Mouse (Mus musculus) intestine, embryonic 15.5 days (tissue): Measurements from ENCODE around the gene Cdkn2a. TPM values are rescaled to one million over a fixed set of nuclear protein-coding genes. Genes with fewer than 3 reads are reported as not detected.

ENCODE experiments used
- ATAC-seq: fragments of 200-750 bp; cut with Nextera tagmentation; 2 replicates; pipeline ENCODE4 v1.8.0; 2017; ENCODE audit warnings: moderate TSS enrichment, moderate library complexity
- H3K27ac ChIP-seq: fragments of 300-500 bp; sonication (generic); 2 replicates; pipeline ENCODE4 v1.5.1; 2015; ENCODE audit warnings: mild to moderate bottlenecking, inconsistent platforms
- H3K27me3 ChIP-seq: fragments of 300-500 bp; sonication (generic); replicated peaks from 2 replicates; pipeline ENCODE4 v1.6.1; 2015; ENCODE audit warnings: inconsistent platforms
- H3K36me3 ChIP-seq: fragments of 300-500 bp; sonication (generic); 2 replicates; pipeline ENCODE4 v1.6.1; 2015; ENCODE audit warnings: inconsistent platforms
- H3K4me1 ChIP-seq: fragments of 300-500 bp; sonication (generic); replicated peaks from 2 replicates; pipeline ENCODE4 v1.6.1; 2015; ENCODE audit warnings: inconsistent platforms
- H3K4me2 ChIP-seq: fragments of 300-500 bp; sonication (generic); replicated peaks from 2 replicates; pipeline ENCODE4 v1.6.1; 2015; ENCODE audit warnings: mild to moderate bottlenecking, inconsistent platforms
- H3K4me3 ChIP-seq: fragments of 300-500 bp; sonication (generic); replicated peaks from 2 replicates; pipeline ENCODE4 v1.5.1; 2015; ENCODE audit warnings: inconsistent platforms
- H3K9ac ChIP-seq: fragments of 300-500 bp; sonication (generic); 2 replicates; pipeline ENCODE4 v1.6.1; 2015; ENCODE audit warnings: inconsistent platforms
- H3K9me3 ChIP-seq: fragments of 300-500 bp; sonication (generic); 2 replicates; pipeline ENCODE4 v1.6.1; 2016; ENCODE audit warnings: inconsistent platforms
- WGBS: fragments of 180-500 bp; shearing (Covaris S2); methylation state at CpG from one replicate; pipeline ENCODE4 v1.1.7; 2015; 5-methylcytosine and 5-hydroxymethylcytosine counted together
- polyA plus RNA-seq: library from polyadenylated mRNA; unstranded; fragments of >200 nt; fragmentation: Nextera tagmentation; extraction: Ambion mirVana; gene quantifications from 2 replicates; pipeline ENCODE4 v1.2.1, GENCODE M21; 2015

Cdkn2a gene
- polyA plus RNA-seq, 1 experiment from 2014 or later: not detected

- no peaks in the 10 kb centered on the region for H3K36me3 ChIP-seq
- peaks cover 88% of the 10 kb centered on the region for H3K27me3 ChIP-seq
- H3K9me3 ChIP-seq: no peaks in the 10 kb centered on the region
- no peak overlapping the region for H3K4me2 ChIP-seq
- ATAC-seq: no peak
- no peak overlapping the region for H3K4me3 ChIP-seq
- WGBS: 2% methylated on average over 24 of the region's 24 CpGs
- no peak overlapping the region for H3K9ac ChIP-seq
- H3K4me1 ChIP-seq: no peaks in the 10 kb centered on the region
- no peak overlapping the region for H3K27ac ChIP-seq
Measured at GRCm38 (mm10) chr4:89274829-89275548, 19.5 kb downstream of the Cdkn2a start.

- no peak overlapping the region for H3K27ac ChIP-seq
- no peak overlapping the region for H3K4me3 ChIP-seq
- H3K4me2 ChIP-seq: no peak overlapping the region
- peaks cover 79% of the 10 kb centered on the region for H3K27me3 ChIP-seq
- no peaks in the 10 kb centered on the region for H3K36me3 ChIP-seq
- no peaks in the 10 kb centered on the region for H3K9me3 ChIP-seq
- no peak overlapping the region for H3K9ac ChIP-seq
- WGBS: 1% methylated on average over 14 of the region's 14 CpGs
- ATAC-seq: no peak
- no peaks in the 10 kb centered on the region for H3K4me1 ChIP-seq
Measured at GRCm38 (mm10) chr4:89274006-89274405, 20.4 kb downstream of the Cdkn2a start.

- Histone ChIP-seq H3K9ac (no peak overlapping the region), H3K4me1 (no peaks in the 10 kb centered on the region), H3K9me3 (no peaks in the 10 kb centered on the region), H3K4me2 (no peak overlapping the region), H3K27me3 (peaks cover 74% of the 10 kb centered on the region), H3K27ac (no peak overlapping the region), H3K36me3 (no peaks in the 10 kb centered on the region), H3K4me3 (no peak overlapping the region)
- peak; percentile 32; the same call in 1 of the 2 replicates for ATAC-seq
- 0% methylated on average over 9 of the region's 9 CpGs for WGBS
Measured at GRCm38 (mm10) chr4:89273585-89273984, 20.9 kb downstream of the Cdkn2a start.

- Histone ChIP-seq H3K9ac (no peak overlapping the region), H3K27ac (no peak overlapping the region), H3K4me2 (no peak overlapping the region), H3K27me3 (peaks cover 71% of the 10 kb centered on the region), H3K4me1 (no peaks in the 10 kb centered on the region), H3K4me3 (no peak overlapping the region), H3K36me3 (no peaks in the 10 kb centered on the region), H3K9me3 (no peaks in the 10 kb centered on the region)
- 0 out of 2 replicates have a peak, but pooled peaks have one; percentile 21 for ATAC-seq
- 2% methylated on average over 20 of the region's 20 CpGs for WGBS
Measured at GRCm38 (mm10) chr4:89272961-89273540, 21.4 kb downstream of the Cdkn2a start.

GRCm38 (mm10) chr4:89272101-89272718, 22.2 kb downstream of the Cdkn2a start:
- no peaks in the 10 kb centered on the region for H3K36me3 ChIP-seq
- H3K4me2 ChIP-seq: no peak overlapping the region
- H3K9ac ChIP-seq: no peak overlapping the region
- H3K9me3 ChIP-seq: no peaks in the 10 kb centered on the region
- 5% methylated on average over 18 of the region's 18 CpGs for WGBS
- ATAC-seq: no peak
- peaks cover 63% of the 10 kb centered on the region for H3K27me3 ChIP-seq
- no peaks in the 10 kb centered on the region for H3K4me1 ChIP-seq
- no peak overlapping the region for H3K4me3 ChIP-seq
- H3K27ac ChIP-seq: no peak overlapping the region

GRCm38 (mm10) chr4:89257768-89258167, 36.7 kb downstream of the Cdkn2a start:
- Histone ChIP-seq H3K4me1 (no peaks in the 10 kb centered on the region), H3K36me3 (no peaks in the 10 kb centered on the region), H3K27ac (no peak overlapping the region), H3K4me3 (no peak overlapping the region), H3K9me3 (no peaks in the 10 kb centered on the region), H3K4me2 (no peak overlapping the region), H3K9ac (no peak overlapping the region), H3K27me3 (no peaks in the 10 kb centered on the region)
- ATAC-seq: no peak
- 85% methylated on average over 1 of the region's 1 CpGs for WGBS

GRCm38 (mm10) chr4:89234446-89234845, 60.0 kb downstream of the Cdkn2a start:
- Histone ChIP-seq H3K4me2 (no peak overlapping the region), H3K27me3 (no peaks in the 10 kb centered on the region), H3K36me3 (no peaks in the 10 kb centered on the region), H3K9me3 (no peaks in the 10 kb centered on the region), H3K4me3 (no peak overlapping the region), H3K4me1 (no peaks in the 10 kb centered on the region), H3K9ac (no peak overlapping the region), H3K27ac (no peak overlapping the region)
- ATAC-seq: no peak
- 90% methylated on average over 8 of the region's 8 CpGs for WGBS

Other genes with a start within 250 kb of the Cdkn2a start
- 53.7 and 60.5 TPM in 2 replicates for gene Mtap, start 157.5 kb downstream of the Cdkn2a start, polyA plus RNA-seq
- 18.6 and 23.1 TPM in 2 replicates for gene Cdkn2b, start 16.4 kb upstream of the Cdkn2a start, polyA plus RNA-seq